Mouse (Mus musculus): Measurements from ENCODE around the gene Lnpk.

DNA sequence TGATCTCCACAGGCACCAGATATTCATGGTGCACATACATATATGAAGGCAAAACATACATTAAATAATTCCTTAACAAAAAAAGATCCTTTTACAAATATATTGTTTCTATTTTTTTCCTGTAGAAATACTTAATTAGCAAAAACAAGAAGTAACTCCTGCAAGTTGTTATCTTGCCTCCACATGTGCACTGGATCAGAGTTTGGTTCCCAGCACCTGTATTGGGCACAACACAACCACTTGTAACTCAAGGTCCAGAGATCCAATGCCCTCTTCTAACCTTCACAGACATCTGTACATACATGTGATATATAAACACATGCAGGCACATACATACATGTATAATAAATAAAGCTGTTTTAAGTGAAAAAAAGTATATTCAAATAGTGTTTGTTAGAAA lies 27.3 kb downstream of the Lnpk start:
- TF ChIP-seq CTCF (conservative IDR thresholded peaks at IDR 0.05; ENCODE audit: low read length) (no peak), NANOG (IDR thresholded peaks at IDR 0.05; ENCODE audit: borderline replicate concordance, low read length) (no peak), POU5F1 (IDR thresholded peaks at IDR 0.05; ENCODE audit: borderline replicate concordance, low read length) (no peak)
